Mouse (Mus musculus): ENCODE results near the gene Plaa.

GRCm38 (mm10) chr4:94610339-94610738, 7.3 kb upstream of the Plaa start:
- TF ChIP-seq CTCF (IDR thresholded peaks at IDR 0.05; ENCODE audit: borderline replicate concordance, insufficient read depth, low read depth, low read length) (no peak), POLR2A (IDR thresholded peaks at IDR 0.05; ENCODE audit: borderline replicate concordance, insufficient read depth, low read length) (no peak)

All from cerebellum, adult 2 months (tissue).